Mouse (Mus musculus) heart, postnatal 10 days (tissue): ENCODE results near the gene Sugp2. TPM values are rescaled to one million over a fixed set of nuclear protein-coding genes. Genes with fewer than 3 reads are reported as not detected.

Experiments
- DNase-seq, 2 experiments: peaks; one replicate each; pipeline ENCODE4 v3.0.0; 2021
- intact Hi-C: fragments of 180-260 bp; cut with DNase I; formaldehyde crosslinking; loops from one replicate; pipeline ENCODE4 v1.15.1; 2025
- total RNA-seq, 2 experiments: library from RNA; stranded (reverse); gene quantifications; 2 replicates each; pipeline ENCODE4 v1.2.3; 2021

Sugp2 gene
- total RNA-seq, 2 experiments from 2014 or later, result 42.9 to 47.8 TPM

GRCm38 (mm10) chr8:70220236-70220840, 13.7 kb upstream of the Sugp2 start:
- DNase-seq, result peak; percentile 72
- intact Hi-C loops, result loop anchor here (5.0 kb wide), 2 partner anchors 118 to 133 kb away; no protein-coding TSS in a partner anchor

- intact Hi-C loops, result loop anchor here (5.0 kb wide), 2 partner anchors 119 to 134 kb away; no protein-coding TSS in a partner anchor
- no peak for DNase-seq
These were observed 13.1 kb upstream of the Sugp2 start for GRCm38 (mm10) chr8:70220911-70221310.

- intact Hi-C loops, result loop anchor here (2.0 to 5.0 kb wide), 3 partner anchors 21 to 135 kb away; no protein-coding TSS in a partner anchor
- no peak for DNase-seq
These were observed 12.0 kb upstream of the Sugp2 start for GRCm38 (mm10) chr8:70222041-70222440.

GRCm38 (mm10) chr8:70223341-70223740, 10.7 kb upstream of the Sugp2 start:
- peak; percentile 74 to 75 for DNase-seq
- intact Hi-C loops, result loop anchor here (1.0 to 5.0 kb wide), 4 partner anchors 23 to 136 kb away; no protein-coding TSS in a partner anchor

- intact Hi-C loops, result no loop called here
- DNase-seq, result no peak
These were observed 6.0 kb upstream of the Sugp2 start for GRCm38 (mm10) chr8:70227997-70228396.

GRCm38 (mm10) chr8:70230837-70231236, 3.2 kb upstream of the Sugp2 start:
- no peak for DNase-seq
- intact Hi-C loops, result no loop called here

GRCm38 (mm10) chr8:70233606-70234005, 420 bp upstream of the Sugp2 start:
- intact Hi-C loops, result no loop called here
- no peak for DNase-seq

GRCm38 (mm10) chr8:70234781-70235128, 729 bp downstream of the Sugp2 start:
- intact Hi-C loops, result no loop called here
- DNase-seq, result no peak

- no peak for DNase-seq
- intact Hi-C loops, result no loop called here
These were observed 3.8 kb downstream of the Sugp2 start for GRCm38 (mm10) chr8:70237842-70238241.

- intact Hi-C loops, result no loop called here
- DNase-seq, result no peak
These were observed 6.6 kb downstream of the Sugp2 start for GRCm38 (mm10) chr8:70240642-70241041.

GRCm38 (mm10) chr8:70246622-70247021, 12.6 kb downstream of the Sugp2 start:
- no peak for DNase-seq
- intact Hi-C loops, result no loop called here

GRCm38 (mm10) chr8:70247841-70248240, 13.8 kb downstream of the Sugp2 start:
- DNase-seq, result no peak
- intact Hi-C loops, result no loop called here

GRCm38 (mm10) chr8:70254628-70255027, 20.6 kb downstream of the Sugp2 start:
- intact Hi-C loops, result no loop called here
- no peak for DNase-seq

GRCm38 (mm10) chr8:70257456-70257855, 23.4 kb downstream of the Sugp2 start:
- intact Hi-C loops, result no loop called here
- DNase-seq, result no peak

GRCm38 (mm10) chr8:70258600-70258999, 24.6 kb downstream of the Sugp2 start:
- intact Hi-C loops, result no loop called here

GRCm38 (mm10) chr8:70259043-70259442, 25.0 kb downstream of the Sugp2 start:
- DNase-seq, result no peak
- intact Hi-C loops, result no loop called here

More at GRCm38 (mm10) chr8:70258600-70258999, 24.6 kb downstream of the Sugp2 start:
- peak; percentile 50 to 61 for DNase-seq

- intact Hi-C loops, result no loop called here
- DNase-seq, result no peak
These were observed 33.6 kb downstream of the Sugp2 start for GRCm38 (mm10) chr8:70267674-70268073.

- no peak for DNase-seq
- intact Hi-C loops, result no loop called here
These were observed 34.3 kb downstream of the Sugp2 start for GRCm38 (mm10) chr8:70268311-70268710.

- intact Hi-C loops, result no loop called here
These were observed 35.0 kb downstream of the Sugp2 start for GRCm38 (mm10) chr8:70268799-70269565.

GRCm38 (mm10) chr8:70272949-70273348, 38.9 kb downstream of the Sugp2 start:
- no peak for DNase-seq
- intact Hi-C loops, result no loop called here

More at GRCm38 (mm10) chr8:70268799-70269565, 35.0 kb downstream of the Sugp2 start:
- DNase-seq, result peak in 1 of 2 experiments; percentile 53

GRCm38 (mm10) chr8:70274350-70274749, 40.3 kb downstream of the Sugp2 start:
- intact Hi-C loops, result no loop called here
- no peak for DNase-seq

GRCm38 (mm10) chr8:70276476-70276875, 42.5 kb downstream of the Sugp2 start:
- intact Hi-C loops, result no loop called here
- DNase-seq, result peak in 1 of 2 experiments; percentile 58
